24 mouse cellular contexts compared by ENCODE assay signal in genomic region chr8:31663717-31664116, GRCm38 (mm10).
DNase-seq lines count a peak whose midpoint lies in the region; ATAC-seq and TF ChIP-seq lines count a peak whose summit lies in the region.
"Had no signal": no experiment of that assay in that cellular context is flagged by ENCODE, and none has a peak within 500 bp of the region (broad histone marks: within the 10 kb centered on the region; RNA-seq: fewer than 3 reads in every experiment).

No protein-coding gene starts in this region.

- H3K36me3 ChIP-seq in forebrain, embryonic 14.5 days (ENCODE audit: control insufficient read depth, insufficient read depth, low read length), result no peaks in the 10 kb centered on the region
- H3K36me3 ChIP-seq in forebrain, embryonic 15.5 days, result no peaks in the 10 kb centered on the region
- no peaks in the 10 kb centered on the region for H3K36me3 ChIP-seq in kidney, adult 2 months (ENCODE audit: control insufficient read depth, insufficient read depth, low read length)
- H3K36me3 ChIP-seq: heart, embryonic 12.5 days; hindbrain, embryonic 10.5 days; limb, embryonic 10.5 days; liver, embryonic 15.5 days had no signal

- no peak overlapping the region for H3K4me3 ChIP-seq in forebrain, embryonic 14.5 days (ENCODE audit: low read depth, low read length)
- no peak overlapping the region for H3K4me3 ChIP-seq in forebrain, embryonic 15.5 days
- no peak overlapping the region for H3K4me3 ChIP-seq in kidney, adult 2 months (ENCODE audit: insufficient read depth, low read depth, low read length)
- H3K4me3 ChIP-seq: heart, embryonic 12.5 days; hindbrain, embryonic 10.5 days; left cerebral cortex, adult 2 months; limb, embryonic 10.5 days; liver, embryonic 15.5 days had no signal

- no peak for TF ChIP-seq POLR2A in kidney, adult 2 months (IDR thresholded peaks at IDR 0.05; ENCODE audit: low read depth, low read length)

- no peak overlapping the region for H3K27ac ChIP-seq in forebrain, embryonic 14.5 days (ENCODE audit: low read depth, low read length)
- H3K27ac ChIP-seq in forebrain, embryonic 15.5 days (replicated peaks), result no peak overlapping the region
- no peak overlapping the region for H3K27ac ChIP-seq in kidney, adult 2 months (ENCODE audit: insufficient read depth, low read depth, low read length)
- H3K27ac ChIP-seq: hindbrain, embryonic 10.5 days; left cerebral cortex, adult 2 months; limb, embryonic 10.5 days; liver, embryonic 15.5 days; stomach, postnatal 0 days had no signal

- peaks cover 3% of the 10 kb centered on the region; the same call in 1 of the 2 replicates for H3K4me1 ChIP-seq in forebrain, embryonic 14.5 days (ENCODE audit: control insufficient read depth, insufficient read depth, low read length)
- H3K4me1 ChIP-seq in forebrain, embryonic 15.5 days, result no peaks in the 10 kb centered on the region
- no peaks in the 10 kb centered on the region for H3K4me1 ChIP-seq in kidney, adult 2 months (ENCODE audit: control insufficient read depth, insufficient read depth, low read length)
- H3K4me1 ChIP-seq: hindbrain, embryonic 10.5 days; limb, embryonic 10.5 days; liver, embryonic 15.5 days had no signal

- no peak overlapping the region for H3K9ac ChIP-seq in forebrain, embryonic 14.5 days (ENCODE audit: low read length)
- no peak overlapping the region for H3K9ac ChIP-seq in forebrain, embryonic 15.5 days (replicated peaks)
- H3K9ac ChIP-seq: heart, embryonic 12.5 days; liver, embryonic 15.5 days had no signal

- DNase-seq in forebrain, embryonic 14.5 days (ENCODE audit: low spot score), result peak; percentile 53
- peak; percentile 7 to 38 for DNase-seq in kidney, postnatal 25 days
- no peak for DNase-seq in kidney, adult 2 months
- peak; percentile 26 to 28 for DNase-seq in right cerebral cortex, postnatal 10 days (ENCODE audit: low spot score in 2 of 2)
- no peak for DNase-seq in right cerebral cortex, adult 18-20 months
- DNase-seq in B cell, adult 2 months, result no peak
- DNase-seq: adrenal gland, adult 8-10 months; cerebellum, adult 18-20 months; gastrocnemius, postnatal 25 days; heart, adult 18-20 months; heart, postnatal 10 days; layer of hippocampus, adult 9-11 months; liver had no signal

- no peak for TF ChIP-seq CTCF in kidney, adult 2 months (conservative IDR thresholded peaks at IDR 0.05; ENCODE audit: insufficient read depth, insufficient read length, low read depth, low read length)

- H3K27me3 ChIP-seq in forebrain, embryonic 14.5 days (replicated peaks; ENCODE audit: control insufficient read depth, insufficient read depth, low read length), result no peaks in the 10 kb centered on the region
- H3K27me3 ChIP-seq in forebrain, embryonic 15.5 days, result no peaks in the 10 kb centered on the region
- no peaks in the 10 kb centered on the region for H3K27me3 ChIP-seq in kidney, adult 2 months (replicated peaks; ENCODE audit: control insufficient read depth, insufficient read depth, low read length)
- H3K27me3 ChIP-seq: heart, embryonic 12.5 days; liver, embryonic 15.5 days had no signal

- ATAC-seq in forebrain, embryonic 14.5 days, result peak; percentile 61; the same call in 1 of the 2 replicates
- ATAC-seq in forebrain, embryonic 15.5 days (replicated peaks), result no peak
- ATAC-seq: activated CD4-positive, CD25-positive, alpha-beta regulatory T cell, adult 4 months; intestine, postnatal 0 days; lung, postnatal 0 days had no signal

- no peaks in the 10 kb centered on the region for H3K9me3 ChIP-seq in forebrain, embryonic 14.5 days (replicated peaks; ENCODE audit: control insufficient read depth, low read length)
- H3K9me3 ChIP-seq in forebrain, embryonic 15.5 days, result no peaks in the 10 kb centered on the region
- H3K9me3 ChIP-seq: heart, embryonic 12.5 days; hindbrain, embryonic 10.5 days; limb, embryonic 10.5 days; liver, embryonic 15.5 days had no signal

- no peak overlapping the region for H3K4me2 ChIP-seq in forebrain, embryonic 14.5 days (ENCODE audit: low read length)
- no peak overlapping the region for H3K4me2 ChIP-seq in forebrain, embryonic 15.5 days (replicated peaks)
- H3K4me2 ChIP-seq: heart, embryonic 12.5 days; liver, embryonic 15.5 days; midbrain, embryonic 11.5 days had no signal

Comparison
In these comparisons a context has a peak if more than half of its experiments do, and no peak if none do; other contexts are left out.
1. DNase-seq: peak in forebrain, embryonic 14.5 days (single experiment), kidney, postnatal 25 days (2 of 2) and right cerebral cortex, postnatal 10 days (2 of 2); none in kidney, adult 2 months (single experiment), right cerebral cortex, adult 18-20 months (single experiment) and B cell, adult 2 months (0 of 2).